Mouse (Mus musculus): ENCODE measurements around the gene Mrpl17. TPM values are rescaled to one million over a fixed set of nuclear protein-coding genes. Genes with fewer than 3 reads are reported as not detected.

Mrpl17 gene
- total RNA-seq, 2 experiments from 2014 or later, result 34.7 to 69.0 TPM

- no peak for ATAC-seq (replicated peaks; ENCODE audit: low FRiP score, poor library complexity, severe bottlenecking)
Measured at GRCm38 (mm10) chr7:105787285-105788140, 23.4 kb downstream of the Mrpl17 start, which contains the start of gene Dchs1. TSS of gene Dchs1 (minus strand) at chr7:105787654.

- ATAC-seq (replicated peaks; ENCODE audit: low FRiP score, poor library complexity, severe bottlenecking), result no peak
Measured at GRCm38 (mm10) chr7:105786506-105787284, 24.2 kb downstream of the Mrpl17 start.

GRCm38 (mm10) chr7:105784556-105784955, 26.3 kb downstream of the Mrpl17 start:
- ATAC-seq (replicated peaks; ENCODE audit: low FRiP score, poor library complexity, severe bottlenecking), result no peak

GRCm38 (mm10) chr7:105783861-105784260, 27.0 kb downstream of the Mrpl17 start:
- no peak for ATAC-seq (replicated peaks; ENCODE audit: low FRiP score, poor library complexity, severe bottlenecking)

- no peak for ATAC-seq (replicated peaks; ENCODE audit: low FRiP score, poor library complexity, severe bottlenecking)
Measured at GRCm38 (mm10) chr7:105778553-105779265, 32.2 kb downstream of the Mrpl17 start.

- ATAC-seq (replicated peaks; ENCODE audit: low FRiP score, poor library complexity, severe bottlenecking), result no peak
Measured at GRCm38 (mm10) chr7:105777797-105778552, 32.9 kb downstream of the Mrpl17 start.

GRCm38 (mm10) chr7:105777316-105777715, 33.6 kb downstream of the Mrpl17 start:
- no peak for ATAC-seq (replicated peaks; ENCODE audit: low FRiP score, poor library complexity, severe bottlenecking)

- no peak for ATAC-seq (replicated peaks; ENCODE audit: low FRiP score, poor library complexity, severe bottlenecking)
Measured at GRCm38 (mm10) chr7:105776026-105776425, 34.9 kb downstream of the Mrpl17 start.

GRCm38 (mm10) chr7:105774661-105775060, 36.2 kb downstream of the Mrpl17 start:
- ATAC-seq (replicated peaks; ENCODE audit: low FRiP score, poor library complexity, severe bottlenecking), result no peak

GRCm38 (mm10) chr7:105773041-105773440, 37.9 kb downstream of the Mrpl17 start:
- ATAC-seq (replicated peaks; ENCODE audit: low FRiP score, poor library complexity, severe bottlenecking), result no peak

- no peak for ATAC-seq (replicated peaks; ENCODE audit: low FRiP score, poor library complexity, severe bottlenecking)
Measured at GRCm38 (mm10) chr7:105772331-105772730, 38.6 kb downstream of the Mrpl17 start.

- no peak for ATAC-seq (replicated peaks; ENCODE audit: low FRiP score, poor library complexity, severe bottlenecking)
Measured at GRCm38 (mm10) chr7:105769959-105770358, 40.9 kb downstream of the Mrpl17 start.

GRCm38 (mm10) chr7:105767729-105768165, 43.2 kb downstream of the Mrpl17 start:
- no peak for ATAC-seq (replicated peaks; ENCODE audit: low FRiP score, poor library complexity, severe bottlenecking)

- no peak for ATAC-seq (replicated peaks; ENCODE audit: low FRiP score, poor library complexity, severe bottlenecking)
Measured at GRCm38 (mm10) chr7:105764331-105764730, 46.6 kb downstream of the Mrpl17 start.

GRCm38 (mm10) chr7:105762517-105763270, 48.2 kb downstream of the Mrpl17 start:
- no peak for ATAC-seq (replicated peaks; ENCODE audit: low FRiP score, poor library complexity, severe bottlenecking)

GRCm38 (mm10) chr7:105761813-105762484, 49.0 kb downstream of the Mrpl17 start:
- ATAC-seq (replicated peaks; ENCODE audit: low FRiP score, poor library complexity, severe bottlenecking), result no peak

- ATAC-seq (replicated peaks; ENCODE audit: low FRiP score, poor library complexity, severe bottlenecking), result no peak
Measured at GRCm38 (mm10) chr7:105753281-105753680, 57.6 kb downstream of the Mrpl17 start.

Measured in erythroblast, adult 5-6 weeks (primary cell).